Mouse (Mus musculus) midbrain, embryonic 14.5 days (tissue): Measurements from ENCODE around the gene Olfr788. TPM values are rescaled to one million over a fixed set of nuclear protein-coding genes. Genes with fewer than 3 reads are reported as not detected.

Experiments
- polyA plus RNA-seq: library from polyadenylated mRNA; unstranded; fragments of >200 nt; fragmentation: Nextera tagmentation; extraction: Ambion mirVana; gene quantifications from 2 replicates; pipeline ENCODE4 v1.2.1, GENCODE M21; 2014

Gene Olfr788
- polyA plus RNA-seq, 1 experiment from 2014 or later: not detected

Other genes starting within 250 kb of the Olfr788 start
- gene Olfr774, start 234.8 kb upstream of the Olfr788 start, polyA plus RNA-seq: not detected in 2 replicates
- not detected in 2 replicates for gene Olfr775, start 222.6 kb upstream of the Olfr788 start, polyA plus RNA-seq
- gene Olfr776, start 211.9 kb upstream of the Olfr788 start, polyA plus RNA-seq: not detected in 2 replicates
- gene Olfr777, start 199.5 kb upstream of the Olfr788 start, polyA plus RNA-seq: not detected in 2 replicates
- gene Olfr780, start 152.9 kb upstream of the Olfr788 start, polyA plus RNA-seq: not detected in 2 replicates
- gene Olfr781, start 142.1 kb upstream of the Olfr788 start, polyA plus RNA-seq: not detected in 2 replicates
- gene Olfr782, start 122.1 kb upstream of the Olfr788 start, polyA plus RNA-seq: not detected in 2 replicates
- 0.13 and 0.14 TPM in 2 replicates for gene Olfr784, start 86.9 kb upstream of the Olfr788 start, polyA plus RNA-seq
- gene Olfr785, start 65.6 kb upstream of the Olfr788 start, polyA plus RNA-seq: not detected in 2 replicates
- not detected in 2 replicates for gene Olfr786, start 43.7 kb upstream of the Olfr788 start, polyA plus RNA-seq
- not detected in 2 replicates for gene Olfr787, start 9.1 kb upstream of the Olfr788 start, polyA plus RNA-seq
- gene Olfr789, start 13.8 kb downstream of the Olfr788 start, polyA plus RNA-seq: not detected in 2 replicates
- gene Olfr790, start 27.5 kb downstream of the Olfr788 start, polyA plus RNA-seq: not detected in 2 replicates
- gene Olfr791, start 50.8 kb downstream of the Olfr788 start, polyA plus RNA-seq: not detected in 2 replicates
- not detected in 2 replicates for gene Olfr792, start 68.2 kb downstream of the Olfr788 start, polyA plus RNA-seq
- not detected in 2 replicates for gene Olfr794, start 96.7 kb downstream of the Olfr788 start, polyA plus RNA-seq
- not detected in 2 replicates for gene Olfr796, start 141.6 kb downstream of the Olfr788 start, polyA plus RNA-seq
- gene Olfr798, start 156.9 kb downstream of the Olfr788 start, polyA plus RNA-seq: not detected in 2 replicates
- not detected in 2 replicates for gene Olfr799, start 166.5 kb downstream of the Olfr788 start, polyA plus RNA-seq
- not detected in 2 replicates for gene Olfr800, start 186.7 kb downstream of the Olfr788 start, polyA plus RNA-seq
- gene Olfr801, start 202.9 kb downstream of the Olfr788 start, polyA plus RNA-seq: not detected in 2 replicates
- gene Olfr802, start 217.2 kb downstream of the Olfr788 start, polyA plus RNA-seq: 0.04 TPM in 1 of 2 replicates, not detected in the other
- not detected in 2 replicates for gene Olfr803, start 223.3 kb downstream of the Olfr788 start, polyA plus RNA-seq
- gene Olfr804, start 232.2 kb downstream of the Olfr788 start, polyA plus RNA-seq: not detected in 2 replicates